Mouse (Mus musculus) MEL (cell line): ENCODE results near the gene Foxd3. TPM values are rescaled to one million over a fixed set of nuclear protein-coding genes. Genes with fewer than 3 reads are reported as not detected.

Source experiments
- DNase-seq: peaks from one replicate; pipeline ENCODE4 v3.0.0; 2011; ENCODE audit warnings: low read depth, low spot score
- H3K27ac ChIP-seq: 2 replicates; pipeline ENCODE4 v1.5.1; 2012; ENCODE audit warnings: low read depth, mild to moderate bottlenecking, control low read depth, low read length, moderate library complexity; ENCODE audit not compliant: control insufficient read depth
- H3K27me3 ChIP-seq, 2 experiments: fragments of 150-350 bp in 1 of 2; sonication (generic) in 1 of 2; 2 replicates each; pipeline ENCODE4 v1.6.1; 2012; ENCODE audit warnings: low read length in 2 of 2, mild to moderate bottlenecking in 2 of 2, improper control_type of control experiment in 1 of 2, moderate library complexity in 1 of 2; ENCODE audit not compliant: insufficient read depth in 2 of 2, control insufficient read depth in 1 of 2
- H3K36me3 ChIP-seq, 2 experiments: 2 replicates each; pipeline ENCODE4 v1.6.1; 2012 to 2014; ENCODE audit warnings: low read length in 2 of 2, improper control_type of control experiment in 1 of 2, inconsistent platforms in 1 of 2, mild to moderate bottlenecking in 1 of 2; ENCODE audit not compliant: insufficient read depth in 2 of 2, control insufficient read depth in 1 of 2
- H3K4me1 ChIP-seq, 2 experiments: fragments of 150-350 bp in 1 of 2; sonication (generic) in 1 of 2; 2 replicates each; pipeline ENCODE4 v1.6.1; 2012; ENCODE audit warnings: low read length in 2 of 2, improper control_type of control experiment in 1 of 2, mild to moderate bottlenecking in 1 of 2; ENCODE audit not compliant: insufficient read depth in 2 of 2, control insufficient read depth in 1 of 2
- H3K4me3 ChIP-seq, 2 experiments: fragments of 150-350 bp in 1 of 2; sonication (generic) in 1 of 2; 2 replicates each; pipeline ENCODE4 v1.5.1; 2012; ENCODE audit warnings: low read depth in 2 of 2, low read length in 2 of 2, mild to moderate bottlenecking in 2 of 2, moderate library complexity in 2 of 2, control low read depth in 1 of 2, improper control_type of control experiment in 1 of 2; ENCODE audit not compliant: control insufficient read depth in 1 of 2, insufficient read depth in 1 of 2
- H3K79me2 ChIP-seq: 2 replicates; pipeline ENCODE4 v1.6.1; 2012; ENCODE audit warnings: mild to moderate bottlenecking, low read length, moderate library complexity; ENCODE audit not compliant: control insufficient read depth, poor library complexity, insufficient read depth
- H3K9ac ChIP-seq: 2 replicates; pipeline ENCODE4 v1.6.1; 2012; ENCODE audit warnings: low read depth, mild to moderate bottlenecking, control low read depth, low read length, moderate library complexity; ENCODE audit not compliant: control insufficient read depth, poor library complexity, severe bottlenecking
- H3K9me3 ChIP-seq: fragments of 150-350 bp; sonication (generic); replicated peaks from 2 replicates; pipeline ENCODE4 v1.6.1; 2012; ENCODE audit warnings: mild to moderate bottlenecking, low read length, improper control_type of control experiment, moderate library complexity; ENCODE audit not compliant: insufficient read depth
- KAT2A ChIP-seq: conservative IDR thresholded peaks from 2 replicates; pipeline ENCODE4 v1.6.1; 2012; ENCODE audit warnings: low read depth, low read length, improper control_type of control experiment, inconsistent platforms
- MAX ChIP-seq: IDR thresholded peaks from 2 replicates; pipeline ENCODE4 v1.6.1; 2011; ENCODE audit warnings: low read length, improper control_type of control experiment
- MEF2A ChIP-seq: IDR thresholded peaks from 2 replicates; pipeline ENCODE4 v1.6.1; 2014; ENCODE audit warnings: low read depth, mild to moderate bottlenecking, inconsistent platforms, low read length, improper control_type of control experiment; ENCODE audit not compliant: poor library complexity, insufficient replicate concordance, severe bottlenecking; ENCODE audit errors: extremely low read depth
- POLR2AphosphoS2 ChIP-seq: IDR thresholded peaks from 2 replicates; pipeline ENCODE4 v1.6.1; 2011; ENCODE audit warnings: low read length, improper control_type of control experiment
- ZMIZ1 ChIP-seq: IDR thresholded peaks from 2 replicates; pipeline ENCODE4 v1.6.1; 2012; ENCODE audit warnings: low read depth, mild to moderate bottlenecking, inconsistent platforms, low read length, improper control_type of control experiment, moderate library complexity
- polyA plus RNA-seq, 2 experiments: library from polyadenylated mRNA; stranded (reverse) in 1 of 2; unstranded in 1 of 2; fragments of >175 nt in 1 of 2; fragments of >200 nt in 1 of 2; gene quantifications; 2 replicates each; pipeline versions ENCODE4 v1.2.1 to v1.2.4; 2012; ENCODE audit warnings: low replicate concordance in 2 of 2, low read depth in 1 of 2; ENCODE audit not compliant: insufficient read length in 2 of 2, insufficient read depth in 1 of 2, missing spikeins in 1 of 2
- total RNA-seq: library from RNA; depleted of rRNA; stranded (reverse); fragments of 300-350 nt; gene quantifications from 2 replicates; pipeline ENCODE4 v1.2.3, GENCODE M21; 2012; rRNA removed

Foxd3 gene
- total and polyA plus RNA-seq, 3 experiments = not detected

- H3K79me2 ChIP-seq = no peaks in the 10 kb centered on the region
- H3K27ac ChIP-seq = no peak overlapping the region
- no peaks in the 10 kb centered on the region for H3K9me3 ChIP-seq
- no peak overlapping the region for H3K4me3 ChIP-seq
- no peaks in the 10 kb centered on the region for H3K27me3 ChIP-seq
- no peaks in the 10 kb centered on the region for H3K36me3 ChIP-seq
- TF ChIP-seq POLR2AphosphoS2 (no peak), MEF2A (no peak), ZMIZ1 (no peak), MAX (no peak), KAT2A (no peak)
- no peak overlapping the region for H3K9ac ChIP-seq
- no peaks in the 10 kb centered on the region for H3K4me1 ChIP-seq
- DNase-seq = no peak
Observed at GRCm38 (mm10) chr4:99686308-99686707, 30.2 kb downstream of the Foxd3 start.

Other genes starting within 250 kb of the Foxd3 start
- 12.2 and 16.4 TPM in 2 replicates for gene Alg6, start 59.4 kb downstream of the Foxd3 start, total RNA-seq
- gene Alg6, start 59.4 kb downstream of the Foxd3 start, polyA plus RNA-seq = 10 to 100 TPM in 1 of 2 experiments, not detected in 1; 15.0 TPM
- gene Efcab7, start 172.9 kb downstream of the Foxd3 start, total RNA-seq = 9.9 and 11.0 TPM in 2 replicates
- 1 to 10 TPM in 1 of 2 experiments, not detected in 1; 7.4 TPM for gene Efcab7, start 172.9 kb downstream of the Foxd3 start, polyA plus RNA-seq